Mouse (Mus musculus) embryo, embryonic 11.5 days (tissue): ENCODE data around the gene Dtymk.
A peak's percentile ranks its signal among the peaks of the same experiment; 100 is the strongest.
"Not testable (repeated sequence)": the region's sequence is repeated elsewhere in the genome, so short reads cannot be mapped to it uniquely, and the experiment has no call there.

Experiments
- DNase-seq: peaks from one replicate; pipeline ENCODE4 v3.0.0-alpha.2; 2012; ENCODE audit warnings: low read depth, low spot score

The Dtymk gene

GRCm38 (mm10) chr1:93801741-93802238 lies at the start of gene Dtymk:
Dtymk (minus strand) TSS chr1:93801934.
- DNase-seq = peak; percentile 90

GRCm38 (mm10) chr1:93845766-93846366 lies 44.1 kb upstream of the Dtymk start:
- not testable (repeated sequence) for DNase-seq

GRCm38 (mm10) chr1:93838569-93838968 lies 36.8 kb upstream of the Dtymk start:
- not testable (repeated sequence) for DNase-seq

- DNase-seq = no peak
Measured at GRCm38 (mm10) chr1:93837335-93837734, 35.6 kb upstream of the Dtymk start.

GRCm38 (mm10) chr1:93836532-93836913 lies 34.8 kb upstream of the Dtymk start:
- DNase-seq = no peak

- no peak for DNase-seq
Measured at GRCm38 (mm10) chr1:93835876-93836531, 34.3 kb upstream of the Dtymk start.

- no peak for DNase-seq
Measured at GRCm38 (mm10) chr1:93835211-93835610, 33.5 kb upstream of the Dtymk start.

GRCm38 (mm10) chr1:93834671-93835150 lies 33.0 kb upstream of the Dtymk start:
- DNase-seq = no peak

- not testable (repeated sequence) for DNase-seq
Measured at GRCm38 (mm10) chr1:93832754-93833360, 31.1 kb upstream of the Dtymk start.

- no peak for DNase-seq
Measured at GRCm38 (mm10) chr1:93826540-93826835, 24.8 kb upstream of the Dtymk start.

- no peak for DNase-seq
Measured at GRCm38 (mm10) chr1:93825771-93826539, 24.2 kb upstream of the Dtymk start.

GRCm38 (mm10) chr1:93825105-93825674 lies 23.5 kb upstream of the Dtymk start:
- DNase-seq = peak; percentile 94

GRCm38 (mm10) chr1:93824609-93825008 lies 22.9 kb upstream of the Dtymk start, which contains the start of gene D2hgdh:
D2hgdh (plus strand) TSS chr1:93824909.
- no peak for DNase-seq

- no peak for DNase-seq
Measured at GRCm38 (mm10) chr1:93823796-93824495, 22.2 kb upstream of the Dtymk start.

GRCm38 (mm10) chr1:93818722-93819121 lies 17.0 kb upstream of the Dtymk start:
- no peak for DNase-seq

GRCm38 (mm10) chr1:93817823-93818532 lies 16.2 kb upstream of the Dtymk start:
- no peak for DNase-seq

GRCm38 (mm10) chr1:93811495-93812039 lies 9.8 kb upstream of the Dtymk start:
- no peak for DNase-seq

- no peak for DNase-seq
Measured at GRCm38 (mm10) chr1:93810011-93810410, 8.3 kb upstream of the Dtymk start.

GRCm38 (mm10) chr1:93808871-93809270 lies 7.1 kb upstream of the Dtymk start:
- no peak for DNase-seq
